Mouse (Mus musculus): Measurements from ENCODE around the gene Ubap2l.

DNA sequence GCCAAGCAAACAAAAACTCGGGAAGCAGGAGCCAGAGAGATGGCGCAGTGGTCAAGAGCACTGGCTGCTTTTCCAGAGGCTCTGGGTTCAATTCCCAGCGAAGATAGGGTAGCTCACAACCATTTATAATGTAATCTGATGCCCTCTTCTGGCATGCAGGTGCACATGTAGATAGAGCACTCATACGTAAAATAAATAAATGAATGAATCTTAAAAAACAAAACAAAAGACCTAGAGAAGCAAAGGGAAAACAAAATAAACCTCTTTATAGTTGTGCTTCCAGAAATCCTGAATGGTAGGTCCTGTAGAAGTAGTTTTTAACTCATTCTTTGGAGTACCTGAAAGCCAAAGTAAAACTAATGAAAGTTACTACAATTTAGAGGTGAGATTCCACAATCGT, 25.8 kb upstream of the Ubap2l start:
- TF ChIP-seq CTCF (IDR thresholded peaks at IDR 0.05; ENCODE audit: low read depth) = no peak
- no peak for TF ChIP-seq EP300 (IDR thresholded peaks at IDR 0.05; ENCODE audit: low read depth)
